24 mouse cellular contexts compared by ENCODE assay signal in the genomic region with DNA sequence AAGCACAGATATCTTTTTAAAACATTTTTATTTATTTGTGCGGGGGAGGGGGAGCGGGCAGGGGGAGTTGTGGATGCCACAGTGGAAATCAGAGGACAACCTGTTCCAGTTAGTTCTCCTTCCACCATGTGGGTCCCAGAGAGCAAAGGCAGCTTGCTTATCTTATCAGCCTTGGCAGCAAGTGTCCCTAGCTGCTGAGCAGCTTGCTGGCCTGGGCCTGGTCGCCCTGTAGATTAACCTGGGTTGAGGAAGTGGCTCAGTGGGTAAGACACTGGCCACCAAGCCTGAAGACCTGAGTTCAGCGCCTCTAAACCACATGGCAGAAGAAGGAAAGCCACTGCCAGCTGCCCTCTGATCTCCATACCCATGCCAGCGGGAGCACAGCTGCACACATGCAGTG. TPM values are rescaled to one million over a fixed set of nuclear protein-coding genes. Genes with fewer than 3 reads are reported as not detected.
A peak's percentile ranks its signal among the peaks of the same experiment; 100 is the strongest.
DNase-seq lines count a peak whose midpoint lies in the region; ATAC-seq lines count a peak whose summit lies in the region.
"Had no signal": no experiment of that assay in that cellular context is flagged by ENCODE, and none has a peak within 500 bp of the region (broad histone marks: within the 10 kb centered on the region; RNA-seq: fewer than 3 reads in every experiment).

No protein-coding gene starts in this region.

- no peaks in the 10 kb centered on the region for H3K9me3 ChIP-seq in liver, embryonic 13.5 days (replicated peaks)
- H3K9me3 ChIP-seq: embryonic facial prominence, embryonic 12.5 days; limb, embryonic 13.5 days; megakaryocyte, embryonic 14.5 days had no signal

- no peaks in the 10 kb centered on the region for H3K27me3 ChIP-seq in liver, embryonic 13.5 days
- H3K27me3 ChIP-seq: embryonic facial prominence, embryonic 12.5 days; limb, embryonic 13.5 days had no signal

- H3K36me3 ChIP-seq in liver, embryonic 13.5 days: no peaks in the 10 kb centered on the region

- H3K27ac ChIP-seq in liver, embryonic 13.5 days: no peak overlapping the region
- H3K27ac ChIP-seq: embryonic facial prominence, embryonic 12.5 days; hindbrain, embryonic 14.5 days; layer of hippocampus, adult 2 months; limb, embryonic 13.5 days had no signal

- peak; percentile 89 for ATAC-seq in common myeloid progenitor, adult 5-6 weeks (replicated peaks; ENCODE audit: low read depth, poor library complexity, severe bottlenecking)
- peak; percentile 89 for ATAC-seq in liver, embryonic 13.5 days (ENCODE audit: low read depth)
- ATAC-seq: CD4-positive, CD25-positive, alpha-beta regulatory T cell, adult 4 months; forebrain, embryonic 16.5 days; intestine, embryonic 16.5 days; lung, postnatal 0 days had no signal

- peak; percentile 62 for DNase-seq in testis, postnatal 14 days (ENCODE audit: low spot score)
- no peak for DNase-seq in testis, postnatal 10 days (ENCODE audit: low spot score)
- DNase-seq in liver, embryonic 13.5 days: peak; percentile 31
- DNase-seq in right cerebral cortex, postnatal 10 days (ENCODE audit: low spot score in 2 of 2): no peak
- no peak for DNase-seq in kidney, postnatal 25 days
- DNase-seq in ovary, adult 18-20 months (ENCODE audit: low spot score): no peak
- DNase-seq: adrenal gland, postnatal 25 days; cerebellum, adult 8-10 months; thymus, postnatal 14 days had no signal

- no peak overlapping the region for H3K9ac ChIP-seq in liver, embryonic 13.5 days
- H3K9ac ChIP-seq: embryonic facial prominence, embryonic 12.5 days; hindbrain, embryonic 14.5 days; limb, embryonic 13.5 days had no signal

- H3K4me2 ChIP-seq in liver, embryonic 13.5 days: no peak overlapping the region
- H3K4me2 ChIP-seq: embryonic facial prominence, embryonic 12.5 days; hindbrain, embryonic 14.5 days; limb, embryonic 13.5 days had no signal

- peaks cover 13% of the 10 kb centered on the region for H3K4me1 ChIP-seq in liver, embryonic 13.5 days (replicated peaks)
- H3K4me1 ChIP-seq: embryonic facial prominence, embryonic 12.5 days had no signal

- no peak overlapping the region for H3K4me3 ChIP-seq in liver, embryonic 13.5 days (replicated peaks)
- H3K4me3 ChIP-seq: embryonic facial prominence, embryonic 12.5 days; layer of hippocampus, adult 2 months; limb, embryonic 13.5 days; megakaryocyte, embryonic 14.5 days had no signal

- WGBS in liver, embryonic 13.5 days (ENCODE audit: insufficient replicate concordance): 40% methylated on average over 5 of the region's 5 CpGs

RNA-seq across cellular contexts. Expression of a gene that starts 22.8 kb away (rescaled TPM):
- total RNA-seq in common myeloid progenitor, adult 5-6 weeks (2017): not detected in 2 replicates
- 0.12 and 0.14 TPM in 2 replicates for polyA plus RNA-seq in liver, embryonic 13.5 days (2015; fragmentation: Nextera tagmentation; extraction: Ambion mirVana)
- polyA plus RNA-seq: CD4-positive, CD25-positive, alpha-beta regulatory T cell, adult 4 months had no signal

RNA-seq across cellular contexts. Expression of a gene that starts 56.0 kb away (rescaled TPM):
- total RNA-seq in common myeloid progenitor, adult 5-6 weeks (2017): 0.55 TPM in 1 of 2 replicates, not detected in the other
- polyA plus RNA-seq in liver, embryonic 13.5 days (2015; fragmentation: Nextera tagmentation; extraction: Ambion mirVana): 0.24 and 0.31 TPM in 2 replicates

RNA-seq across cellular contexts. Expression of a gene that starts 56.0 kb away (rescaled TPM):
- 0.18 TPM in 1 of 2 replicates, not detected in the other for total RNA-seq in common myeloid progenitor, adult 5-6 weeks (2017)
- not detected in 2 replicates for polyA plus RNA-seq in liver, embryonic 13.5 days (2015; fragmentation: Nextera tagmentation; extraction: Ambion mirVana)
- total RNA-seq: adrenal gland, postnatal 25 days; layer of hippocampus, adult 2 months; midbrain, postnatal 0 days had no signal
- polyA plus RNA-seq: cortical plate, adult 2 months; embryonic facial prominence, embryonic 12.5 days; forebrain, embryonic 16.5 days; heart, embryonic 14.5 days; intestine, embryonic 16.5 days; kidney, embryonic 16.5 days; limb, embryonic 13.5 days; lung, postnatal 0 days; midbrain, postnatal 0 days; stomach, embryonic 16.5 days had no signal

Comparison
In these comparisons a context has a peak if more than half of its experiments do, and no peak if none do; other contexts are left out.
1. DNase-seq: peak in testis, postnatal 14 days (single experiment) and liver, embryonic 13.5 days (single experiment); none in testis, postnatal 10 days (single experiment), right cerebral cortex, postnatal 10 days (0 of 2), kidney, postnatal 25 days (0 of 2) and ovary, adult 18-20 months (single experiment).